Mouse (Mus musculus) heart, embryonic 14.5 days (tissue): ENCODE data around the gene Spg20. TPM values are rescaled to one million over a fixed set of nuclear protein-coding genes. Genes with fewer than 3 reads are reported as not detected.

Source experiments
- ATAC-seq: fragments of 200-750 bp; cut with Nextera tagmentation; 2 replicates; pipeline ENCODE4 v1.8.0; 2017; ENCODE audit warnings: low read depth, moderate TSS enrichment; ENCODE audit not compliant: insufficient number of reproducible peaks, insufficient read depth, low FRiP score
- H3K27ac ChIP-seq, 2 experiments: fragments of 200-500 bp in 1 of 2; fragments of 300-500 bp in 1 of 2; sonication (generic) in 1 of 2; replicated peaks in 1 of 2; 2 replicates each; pipeline ENCODE4 v1.5.1; 2012 to 2014; ENCODE audit warnings: low read depth in 2 of 2, low read length in 2 of 2, control low read depth in 1 of 2, mild to moderate bottlenecking in 1 of 2, mixed read lengths in 1 of 2; ENCODE audit not compliant: control insufficient read depth in 1 of 2, insufficient read depth in 1 of 2
- H3K27me3 ChIP-seq: fragments of 300-500 bp; sonication (generic); 2 replicates; pipeline ENCODE4 v1.6.1; 2014; ENCODE audit warnings: mild to moderate bottlenecking, low read length, control low read depth; ENCODE audit not compliant: control insufficient read depth, insufficient read depth
- H3K36me3 ChIP-seq: fragments of 300-500 bp; sonication (generic); 2 replicates; pipeline ENCODE4 v1.6.1; 2014; ENCODE audit warnings: mild to moderate bottlenecking, control low read depth, low read length, mixed read lengths; ENCODE audit not compliant: control insufficient read depth, insufficient read depth
- H3K4me1 ChIP-seq, 2 experiments: fragments of 200-500 bp in 1 of 2; fragments of 300-500 bp in 1 of 2; sonication (generic) in 1 of 2; 2 replicates each; pipeline ENCODE4 v1.6.1; 2012 to 2014; ENCODE audit warnings: low read length in 2 of 2, control low read depth in 1 of 2, mixed read lengths in 1 of 2; ENCODE audit not compliant: control insufficient read depth in 2 of 2, insufficient read depth in 2 of 2
- H3K4me2 ChIP-seq: fragments of 300-500 bp; sonication (generic); 2 replicates; pipeline ENCODE4 v1.6.1; 2014; ENCODE audit warnings: mild to moderate bottlenecking, low read length
- H3K4me3 ChIP-seq, 2 experiments: fragments of 200-500 bp in 1 of 2; fragments of 300-500 bp in 1 of 2; sonication (generic) in 1 of 2; 2 replicates each; pipeline ENCODE4 v1.5.1; 2012 to 2014; ENCODE audit warnings: low read length in 2 of 2, mild to moderate bottlenecking in 2 of 2, control low read depth in 1 of 2, low read depth in 1 of 2, moderate library complexity in 1 of 2; ENCODE audit not compliant: control insufficient read depth in 1 of 2, insufficient read depth in 1 of 2
- H3K9ac ChIP-seq: fragments of 300-500 bp; sonication (generic); 2 replicates; pipeline ENCODE4 v1.6.1; 2014; ENCODE audit warnings: mild to moderate bottlenecking, low read length
- H3K9me3 ChIP-seq: fragments of 300-500 bp; sonication (generic); 2 replicates; pipeline ENCODE4 v1.6.1; 2016; ENCODE audit warnings: low read length, control low read depth; ENCODE audit not compliant: control insufficient read depth
- WGBS: fragments of 180-500 bp; shearing (Covaris S2); extraction: QIAGEN DNeasy Blood & Tissue Kit; methylation state at CpG from one replicate; pipeline ENCODE4 v1.1.7; 2014; 5-methylcytosine and 5-hydroxymethylcytosine counted together
- polyA plus RNA-seq: library from polyadenylated mRNA; unstranded; fragments of >200 nt; fragmentation: Nextera tagmentation; extraction: Ambion mirVana; gene quantifications from 2 replicates; pipeline ENCODE4 v1.2.1, GENCODE M21; 2014

Gene Spg20
- polyA plus RNA-seq, 1 experiment from 2014 or later: 35.1 TPM

DNA sequence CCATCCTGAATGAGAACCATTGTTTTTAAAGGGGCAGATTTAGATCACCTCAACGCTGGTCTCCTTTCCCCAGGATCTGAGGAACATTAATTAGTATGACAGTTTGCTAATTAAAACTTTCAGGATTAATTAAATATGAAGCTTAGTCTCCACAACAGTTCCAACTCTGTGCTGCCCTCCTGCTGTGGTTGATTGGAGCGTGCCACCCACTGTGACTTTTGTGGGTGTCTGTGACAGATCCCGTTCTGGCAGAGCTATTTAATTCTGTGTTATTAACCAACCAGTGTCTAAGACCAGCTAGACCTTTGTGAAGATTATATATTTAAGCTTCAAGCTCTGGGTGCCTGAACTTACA lies 36.6 kb upstream of the Spg20 start:
- Histone ChIP-seq H3K9me3 (no peaks in the 10 kb centered on the region), H3K36me3 (no peaks in the 10 kb centered on the region), H3K4me3 (no peak overlapping the region), H3K4me1 (0 out of 4 replicates have a peak, but pooled peaks cover 0 to 2% of the 10 kb centered on the region in 2 experiments), H3K27me3 (no peaks in the 10 kb centered on the region), H3K9ac (no peak overlapping the region), H3K27ac (no peak overlapping the region), H3K4me2 (no peak overlapping the region)
- no peak for ATAC-seq
- WGBS: 68% methylated on average over 3 of the region's 3 CpGs

- Histone ChIP-seq H3K4me1 (0 out of 4 replicates have a peak, but pooled peaks cover 0 to 2% of the 10 kb centered on the region in 2 experiments), H3K9ac (no peak overlapping the region), H3K4me3 (no peak overlapping the region), H3K36me3 (no peaks in the 10 kb centered on the region), H3K27me3 (no peaks in the 10 kb centered on the region), H3K27ac (no peak overlapping the region), H3K9me3 (no peaks in the 10 kb centered on the region), H3K4me2 (no peak overlapping the region)
- no peak for ATAC-seq
- WGBS: 62% methylated on average over 6 of the region's 6 CpGs
These were observed 33.7 kb upstream of the Spg20 start for GRCm38 (mm10) chr3:55078233-55078632.

DNA sequence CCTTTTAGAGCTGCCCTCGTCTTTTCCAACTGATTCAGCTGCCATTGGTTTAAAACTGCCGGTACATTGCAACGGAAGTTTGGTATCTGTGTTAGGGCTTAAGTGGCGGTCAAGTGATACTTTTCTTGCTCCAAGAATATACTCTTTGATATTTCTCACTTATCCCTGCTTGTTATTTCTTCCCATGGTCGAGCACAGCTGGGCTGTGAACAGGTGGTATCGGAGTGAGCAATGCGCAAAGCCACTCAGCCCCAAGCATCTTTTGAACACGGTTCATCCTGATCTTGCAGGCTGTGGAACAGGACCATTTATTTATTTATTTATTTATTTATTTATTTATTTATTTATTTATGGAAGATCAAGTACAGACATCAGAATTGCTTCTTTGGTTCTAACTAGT lies 32.3 kb upstream of the Spg20 start:
- H3K27ac ChIP-seq: no peak overlapping the region
- no peaks in the 10 kb centered on the region for H3K27me3 ChIP-seq
- no peak overlapping the region for H3K9ac ChIP-seq
- no peaks in the 10 kb centered on the region for H3K36me3 ChIP-seq
- H3K4me3 ChIP-seq: no peak overlapping the region
- WGBS: 52% methylated on average over 8 of the region's 8 CpGs
- H3K9me3 ChIP-seq: no peaks in the 10 kb centered on the region
- no peak for ATAC-seq
- no peak overlapping the region for H3K4me2 ChIP-seq
- 0 out of 4 replicates have a peak, but pooled peaks cover 0 to 2% of the 10 kb centered on the region in 2 experiments for H3K4me1 ChIP-seq

DNA sequence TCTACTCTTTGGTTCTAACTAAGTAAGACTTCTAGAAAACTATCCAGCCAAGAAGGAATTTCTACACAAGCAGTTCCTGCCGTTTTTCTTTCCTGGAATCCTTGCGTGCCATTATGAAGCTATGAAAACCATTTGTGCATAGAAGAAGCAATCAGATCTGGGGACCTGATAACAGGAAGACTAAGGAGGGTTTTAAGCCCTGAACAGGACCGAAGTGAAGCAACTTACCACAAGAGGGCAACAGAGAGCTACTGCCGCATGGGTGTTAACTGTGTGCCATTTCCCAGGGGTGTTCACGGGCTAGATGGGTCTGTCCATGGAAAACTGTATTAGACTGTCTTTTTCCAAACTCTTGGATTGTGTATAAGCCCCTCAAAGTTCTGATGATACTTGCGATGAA lies 31.9 kb upstream of the Spg20 start:
- H3K27ac ChIP-seq: no peak overlapping the region
- no peaks in the 10 kb centered on the region for H3K9me3 ChIP-seq
- H3K9ac ChIP-seq: no peak overlapping the region
- no peaks in the 10 kb centered on the region for H3K27me3 ChIP-seq
- ATAC-seq: no peak
- no peak overlapping the region for H3K4me3 ChIP-seq
- H3K36me3 ChIP-seq: no peaks in the 10 kb centered on the region
- 0 out of 4 replicates have a peak, but pooled peaks cover 0 to 2% of the 10 kb centered on the region in 2 experiments for H3K4me1 ChIP-seq
- H3K4me2 ChIP-seq: no peak overlapping the region
- 17% methylated on average over 6 of the region's 6 CpGs for WGBS

DNA sequence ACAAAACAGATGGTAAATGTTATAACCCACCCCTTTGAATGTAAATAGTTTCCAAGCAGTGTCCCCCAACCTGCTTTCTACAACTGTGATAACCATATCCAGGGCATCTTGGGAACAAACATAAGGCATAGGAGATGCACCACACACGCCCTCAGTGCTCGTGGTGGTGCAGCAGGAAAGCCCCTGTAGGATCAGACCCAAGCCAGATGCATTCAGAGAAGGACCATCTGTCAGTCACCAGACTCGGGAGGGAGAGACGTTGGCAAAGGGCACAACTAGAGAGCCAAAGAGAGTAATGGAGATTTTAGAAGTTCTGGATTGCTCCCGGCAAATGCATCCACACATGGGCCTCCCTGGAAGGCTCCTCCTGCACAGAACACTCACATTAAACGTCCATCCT lies 27.1 kb upstream of the Spg20 start:
- Histone ChIP-seq H3K4me3 (no peak overlapping the region), H3K9ac (no peak overlapping the region), H3K9me3 (no peaks in the 10 kb centered on the region), H3K4me1 (peaks cover 0 to 7% of the 10 kb centered on the region in 2 experiments; a peak in 1 of 4 replicates), H3K36me3 (no peaks in the 10 kb centered on the region), H3K27ac (no peak overlapping the region), H3K4me2 (no peak overlapping the region), H3K27me3 (no peaks in the 10 kb centered on the region)
- WGBS: 74% methylated on average over 6 of the region's 6 CpGs
- no peak for ATAC-seq

GRCm38 (mm10) chr3:55085716-55086115 lies 26.2 kb upstream of the Spg20 start:
- Histone ChIP-seq H3K4me2 (no peak overlapping the region), H3K9me3 (no peaks in the 10 kb centered on the region), H3K4me1 (peaks cover 0 to 7% of the 10 kb centered on the region in 2 experiments; a peak in 1 of 4 replicates), H3K9ac (no peak overlapping the region), H3K27me3 (no peaks in the 10 kb centered on the region), H3K36me3 (no peaks in the 10 kb centered on the region), H3K27ac (no peak overlapping the region), H3K4me3 (no peak overlapping the region)
- ATAC-seq: no peak
- 41% methylated on average over 3 of the region's 3 CpGs for WGBS

DNA sequence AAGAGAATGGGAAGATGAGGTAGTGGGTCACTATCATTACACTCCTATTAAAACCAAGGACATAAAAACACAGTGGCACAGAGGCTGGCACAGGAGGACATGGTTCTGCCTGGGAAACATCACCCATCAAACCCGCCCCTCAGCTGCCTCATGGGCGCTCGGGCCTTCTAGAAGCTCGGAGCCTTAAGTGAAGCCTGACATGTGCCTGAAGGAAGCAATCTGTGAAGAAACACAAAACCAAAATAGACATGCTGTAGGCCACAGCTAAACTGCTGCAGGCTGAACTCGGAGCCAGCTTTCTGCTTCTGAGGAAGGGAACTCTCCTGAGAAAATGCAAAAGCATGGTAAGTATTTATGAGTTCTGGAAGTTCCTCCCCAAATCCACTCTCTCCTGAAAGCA lies 25.0 kb upstream of the Spg20 start:
- peaks cover 0 to 7% of the 10 kb centered on the region in 2 experiments; a peak in 1 of 4 replicates for H3K4me1 ChIP-seq
- no peaks in the 10 kb centered on the region for H3K9me3 ChIP-seq
- no peaks in the 10 kb centered on the region for H3K27me3 ChIP-seq
- no peak overlapping the region for H3K4me2 ChIP-seq
- H3K36me3 ChIP-seq: no peaks in the 10 kb centered on the region
- 76% methylated on average over 5 of the region's 5 CpGs for WGBS
- no peak for ATAC-seq
- no peak overlapping the region for H3K9ac ChIP-seq
- no peak overlapping the region for H3K4me3 ChIP-seq
- no peak overlapping the region for H3K27ac ChIP-seq

DNA sequence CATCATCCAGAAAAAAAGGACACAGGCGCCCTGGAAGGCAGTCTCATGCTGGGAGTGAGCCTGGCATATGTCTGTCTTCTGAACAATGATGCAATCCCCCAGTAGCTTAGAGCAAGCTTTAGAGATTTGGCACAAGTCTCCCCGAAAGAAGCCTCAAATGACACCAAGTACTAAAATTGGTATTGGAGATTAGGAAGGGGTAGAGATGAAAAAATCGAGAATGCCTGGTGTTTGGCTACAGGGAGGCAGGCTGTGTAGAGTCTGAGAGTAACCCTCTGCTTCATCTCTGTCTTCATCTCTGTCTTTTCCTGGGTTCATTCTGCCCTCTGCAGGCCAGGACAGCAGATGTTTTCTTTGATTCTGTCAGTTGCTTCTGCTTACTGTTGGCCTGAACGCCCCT lies 24.5 kb upstream of the Spg20 start:
- Histone ChIP-seq H3K36me3 (no peaks in the 10 kb centered on the region), H3K4me1 (peaks cover 0 to 7% of the 10 kb centered on the region in 2 experiments; a peak in 1 of 4 replicates), H3K4me3 (no peak overlapping the region), H3K27me3 (no peaks in the 10 kb centered on the region), H3K9ac (no peak overlapping the region), H3K4me2 (no peak overlapping the region), H3K27ac (no peak overlapping the region), H3K9me3 (no peaks in the 10 kb centered on the region)
- no peak for ATAC-seq
- WGBS: 56% methylated on average over 4 of the region's 4 CpGs
